In genomic region chr8:117455701-117456100, GRCm38 (mm10) we compare ENCODE assay signal across 25 mouse cellular contexts. TPM values are rescaled to one million over a fixed set of nuclear protein-coding genes. Genes with fewer than 3 reads are reported as not detected.
DNase-seq lines count a peak whose midpoint lies in the region; ATAC-seq and TF ChIP-seq lines count a peak whose summit lies in the region.
"Had no signal": no experiment of that assay in that cellular context is flagged by ENCODE, and none has a peak within 500 bp of the region (broad histone marks: within the 10 kb centered on the region; RNA-seq: fewer than 3 reads in every experiment).

No protein-coding gene starts in this region.

- ATAC-seq in intestine, postnatal 0 days, result peak; percentile 68
- ATAC-seq in stomach, embryonic 15.5 days (ENCODE audit: insufficient read depth, low FRiP score, low read depth), result peak; percentile 62
- ATAC-seq in stomach, postnatal 0 days (ENCODE audit: low FRiP score, low TSS enrichment), result peak; percentile 75
- no peak for ATAC-seq in hindbrain, embryonic 14.5 days (ENCODE audit: low FRiP score)
- ATAC-seq: activated CD4-positive, CD25-positive, alpha-beta regulatory T cell, adult 4 months; CD4-positive, CD25-positive, alpha-beta regulatory T cell, adult 4 months; forebrain, embryonic 13.5 days; Patski had no signal

- no peak overlapping the region for H3K4me3 ChIP-seq in intestine, postnatal 0 days (ENCODE audit: low read depth, low read length)
- no peak overlapping the region for H3K4me3 ChIP-seq in stomach, embryonic 15.5 days (replicated peaks)
- no peak overlapping the region for H3K4me3 ChIP-seq in stomach, postnatal 0 days (ENCODE audit: low read depth, low read length)
- H3K4me3 ChIP-seq in hindbrain, embryonic 14.5 days (replicated peaks; ENCODE audit: low read length), result no peak overlapping the region
- H3K4me3 ChIP-seq: embryonic facial prominence, embryonic 10.5 days; embryonic facial prominence, embryonic 12.5 days; forebrain, embryonic 13.5 days had no signal

- H3K27ac ChIP-seq in intestine, postnatal 0 days (ENCODE audit: low read depth, low read length), result no peak overlapping the region
- peak overlapping the region; percentile 51; the same call in 1 of the 2 replicates for H3K27ac ChIP-seq in stomach, embryonic 15.5 days
- H3K27ac ChIP-seq in stomach, postnatal 0 days (replicated peaks), result peak overlapping the region; percentile 85
- H3K27ac ChIP-seq in hindbrain, embryonic 14.5 days, result no peak overlapping the region
- H3K27ac ChIP-seq: embryonic facial prominence, embryonic 10.5 days; embryonic facial prominence, embryonic 12.5 days; forebrain, embryonic 13.5 days had no signal

- TF ChIP-seq CTCF in intestine, postnatal 0 days (IDR thresholded peaks at IDR 0.05; ENCODE audit: low read depth), result no peak
- no peak for TF ChIP-seq CTCF in stomach, postnatal 0 days (IDR thresholded peaks at IDR 0.05; ENCODE audit: low read depth)

- no peaks in the 10 kb centered on the region for H3K9me3 ChIP-seq in intestine, postnatal 0 days (ENCODE audit: control insufficient read depth)
- no peaks in the 10 kb centered on the region for H3K9me3 ChIP-seq in stomach, embryonic 15.5 days
- H3K9me3 ChIP-seq in stomach, postnatal 0 days (ENCODE audit: control insufficient read depth, low read length), result no peaks in the 10 kb centered on the region
- H3K9me3 ChIP-seq in hindbrain, embryonic 14.5 days (ENCODE audit: control insufficient read depth, low read length), result no peaks in the 10 kb centered on the region
- H3K9me3 ChIP-seq: embryonic facial prominence, embryonic 10.5 days; embryonic facial prominence, embryonic 12.5 days; forebrain, embryonic 13.5 days; G1E had no signal

- H3K36me3 ChIP-seq in intestine, postnatal 0 days (ENCODE audit: control insufficient read depth, insufficient read depth), result peaks cover 92% of the 10 kb centered on the region
- peaks cover 43% of the 10 kb centered on the region for H3K36me3 ChIP-seq in stomach, embryonic 15.5 days
- peaks cover 41% of the 10 kb centered on the region for H3K36me3 ChIP-seq in stomach, postnatal 0 days (ENCODE audit: control insufficient read depth, insufficient read depth, low read length)
- H3K36me3 ChIP-seq in hindbrain, embryonic 14.5 days (replicated peaks; ENCODE audit: control insufficient read depth, insufficient read depth), result peaks cover 89% of the 10 kb centered on the region

- no peaks in the 10 kb centered on the region for H3K27me3 ChIP-seq in intestine, postnatal 0 days (replicated peaks; ENCODE audit: control insufficient read depth, insufficient read depth, low read length)
- no peaks in the 10 kb centered on the region for H3K27me3 ChIP-seq in stomach, embryonic 15.5 days (replicated peaks)
- no peaks in the 10 kb centered on the region for H3K27me3 ChIP-seq in stomach, postnatal 0 days (ENCODE audit: control insufficient read depth, insufficient read depth, low read length)
- H3K27me3 ChIP-seq in hindbrain, embryonic 14.5 days (ENCODE audit: control insufficient read depth, insufficient read depth, low read length), result no peaks in the 10 kb centered on the region
- H3K27me3 ChIP-seq: CH12.LX; embryonic facial prominence, embryonic 12.5 days; forebrain, embryonic 13.5 days; Patski had no signal

- 74% methylated on average over 6 of the region's 6 CpGs for WGBS in intestine, postnatal 0 days
- 79% methylated on average over 6 of the region's 6 CpGs for WGBS in stomach, embryonic 15.5 days
- 82% methylated on average over 6 of the region's 6 CpGs for WGBS in stomach, postnatal 0 days
- WGBS in hindbrain, embryonic 14.5 days, result 94% methylated on average over 6 of the region's 6 CpGs

- TF ChIP-seq EP300 in stomach, postnatal 0 days (optimal IDR thresholded peaks at IDR 0.05), result no peak

- H3K9ac ChIP-seq in intestine, postnatal 0 days (ENCODE audit: low read depth, low read length), result no peak overlapping the region
- H3K9ac ChIP-seq in stomach, embryonic 15.5 days, result no peak overlapping the region
- H3K9ac ChIP-seq in stomach, postnatal 0 days (ENCODE audit: low read length), result no peak overlapping the region
- H3K9ac ChIP-seq in hindbrain, embryonic 14.5 days, result no peak overlapping the region
- H3K9ac ChIP-seq: embryonic facial prominence, embryonic 12.5 days; forebrain, embryonic 13.5 days had no signal

- DNase-seq in urinary bladder, postnatal 14 days (ENCODE audit: low spot score), result peak; percentile 18
- no peak for DNase-seq in urinary bladder, adult 2 months (ENCODE audit: low spot score)
- peak; percentile 69 for DNase-seq in stomach, postnatal 0 days (ENCODE audit: low spot score)
- no peak for DNase-seq in hindbrain, embryonic 14.5 days (ENCODE audit: low spot score)
- DNase-seq in left cerebral cortex, adult 8-10 months (ENCODE audit: low spot score in 2 of 2), result no peak
- DNase-seq in heart, postnatal 4 days, result no peak
- DNase-seq: adrenal gland, adult 8-10 months; adrenal gland, postnatal 14 days; adrenal gland, postnatal 36 days; B cell, adult 2 months; cerebellum, adult 11-12 months; cerebellum, adult 2 months; cerebellum, adult 9-10 months; cerebellum, postnatal 10 days; cerebellum, postnatal 25 days had no signal

- H3K4me1 ChIP-seq in intestine, postnatal 0 days (replicated peaks; ENCODE audit: control insufficient read depth, insufficient read depth, low read length), result no peaks in the 10 kb centered on the region
- H3K4me1 ChIP-seq in stomach, embryonic 15.5 days, result no peaks in the 10 kb centered on the region
- no peaks in the 10 kb centered on the region for H3K4me1 ChIP-seq in stomach, postnatal 0 days (replicated peaks; ENCODE audit: control insufficient read depth, insufficient read depth)
- peaks cover under 1% of the 10 kb centered on the region; the same call in 1 of the 2 replicates for H3K4me1 ChIP-seq in hindbrain, embryonic 14.5 days (replicated peaks; ENCODE audit: control insufficient read depth, insufficient read depth, low read length)

- no peak overlapping the region for H3K4me2 ChIP-seq in intestine, postnatal 0 days (replicated peaks; ENCODE audit: low read depth)
- H3K4me2 ChIP-seq in stomach, embryonic 15.5 days, result no peak overlapping the region
- no peak overlapping the region for H3K4me2 ChIP-seq in stomach, postnatal 0 days (replicated peaks; ENCODE audit: low read depth)
- H3K4me2 ChIP-seq in hindbrain, embryonic 14.5 days (replicated peaks), result no peak overlapping the region
- H3K4me2 ChIP-seq: embryonic facial prominence, embryonic 12.5 days; forebrain, embryonic 13.5 days had no signal

RNA-seq across cellular contexts. Expression of gene Plcg2, which starts 42.4 kb away (rescaled TPM):
- polyA plus RNA-seq in urinary bladder, adult 2 months (2012; rRNA removed), result 7.2 and 9.6 TPM in 2 replicates
- 1.4 and 1.5 TPM in 2 replicates for polyA plus RNA-seq in intestine, postnatal 0 days (2015; fragmentation: Nextera tagmentation; extraction: Ambion mirVana)
- polyA plus RNA-seq in stomach, embryonic 15.5 days (2015; fragmentation: Nextera tagmentation; extraction: Ambion mirVana), result 4.2 and 4.9 TPM in 2 replicates
- 2.3 and 2.4 TPM in 2 replicates for polyA plus RNA-seq in stomach, postnatal 0 days (2015; fragmentation: Nextera tagmentation; extraction: Ambion mirVana)
- 1.2 TPM in 2 replicates for polyA plus RNA-seq in hindbrain, embryonic 14.5 days (2014; fragmentation: Nextera tagmentation; extraction: Ambion mirVana)
- 1 to 10 TPM; 2.8 to 5.6 (median 4.7) TPM for total RNA-seq in left cerebral cortex, adult 8-10 months (2022)
- total RNA-seq in heart, postnatal 4 days (2021), result 10 to 100 TPM; 13.9 to 16.3 TPM
- total RNA-seq: G1E had no signal
- polyA plus RNA-seq: G1E had no signal

Comparison
In these comparisons a context has a peak if more than half of its experiments do, and no peak if none do; other contexts are left out.
1. DNase-seq: peak in urinary bladder, postnatal 14 days (single experiment) and stomach, postnatal 0 days (single experiment); none in urinary bladder, adult 2 months (single experiment), hindbrain, embryonic 14.5 days (single experiment), left cerebral cortex, adult 8-10 months (0 of 2) and heart, postnatal 4 days (single experiment).
2. H3K27ac ChIP-seq: peak in stomach, embryonic 15.5 days (single experiment) and stomach, postnatal 0 days (single experiment); none in intestine, postnatal 0 days (single experiment) and hindbrain, embryonic 14.5 days (single experiment).